Mouse (Mus musculus) heart, postnatal 0 days (tissue): Measurements from ENCODE around the gene Cox17.

Experiments used
- CTCF ChIP-seq: IDR thresholded peaks from 2 replicates; pipeline ENCODE4 v1.5.1; 2016; ENCODE audit warnings: antibody characterized with exemption, control low read depth, low read depth
- EP300 ChIP-seq: IDR thresholded peaks from 2 replicates; pipeline ENCODE4 v1.6.1; 2016; ENCODE audit warnings: antibody characterized with exemption, low read depth

- TF ChIP-seq CTCF, result no peak
- no peak for TF ChIP-seq EP300
Measured at GRCm38 (mm10) chr16:38377546-38377945, 30.8 kb downstream of the Cox17 start.
